Comparison of ENCODE assay signal across 20 mouse cellular contexts in the genomic region with DNA sequence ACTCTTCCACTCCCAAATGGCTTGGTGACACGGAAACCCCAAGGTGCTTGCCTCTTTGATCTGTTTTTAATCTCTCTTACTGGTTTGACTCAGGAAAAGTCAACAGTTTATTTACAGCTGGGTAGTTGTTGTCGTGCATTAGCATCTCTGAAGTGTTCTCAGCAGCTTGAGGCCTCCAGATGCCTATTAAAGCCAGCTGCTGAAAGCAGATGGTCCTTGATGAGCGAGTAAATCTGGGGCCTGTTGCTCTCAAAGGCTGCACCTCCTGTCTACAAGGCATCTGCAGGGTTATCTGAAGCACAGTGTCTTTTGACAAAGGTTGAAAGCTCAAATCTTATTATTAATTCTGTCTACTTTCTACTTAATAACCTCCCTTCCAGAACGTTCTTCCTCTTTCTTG.
"Had no signal": no experiment of that assay in that cellular context is flagged by ENCODE, and none has a peak within 500 bp of the region (broad histone marks: within the 10 kb centered on the region; RNA-seq: fewer than 3 reads in every experiment).

No protein-coding gene starts in this region.

- H3K9ac ChIP-seq: limb, embryonic 13.5 days; liver, embryonic 12.5 days; liver, embryonic 15.5 days; lung, embryonic 15.5 days; midbrain, embryonic 12.5 days had no signal

- H3K4me3 ChIP-seq: left cerebral cortex, adult 2 months; limb, embryonic 10.5 days; limb, embryonic 13.5 days; liver, embryonic 12.5 days; liver, embryonic 15.5 days; lung, embryonic 15.5 days; midbrain, embryonic 12.5 days had no signal

- H3K9me3 ChIP-seq: limb, embryonic 10.5 days; limb, embryonic 13.5 days; liver, embryonic 12.5 days; liver, embryonic 15.5 days; lung, embryonic 15.5 days; midbrain, embryonic 12.5 days had no signal

- H3K27me3 ChIP-seq: limb, embryonic 13.5 days; liver, embryonic 12.5 days; liver, embryonic 15.5 days; lung, embryonic 15.5 days; midbrain, embryonic 12.5 days had no signal

- H3K27ac ChIP-seq: left cerebral cortex, adult 2 months; limb, embryonic 10.5 days; limb, embryonic 13.5 days; liver, embryonic 12.5 days; liver, embryonic 15.5 days; lung, embryonic 15.5 days; macrophage; midbrain, embryonic 12.5 days; stomach, postnatal 0 days had no signal

- H3K4me2 ChIP-seq: limb, embryonic 13.5 days; liver, embryonic 12.5 days; liver, embryonic 15.5 days; lung, embryonic 15.5 days; midbrain, embryonic 12.5 days had no signal

- ATAC-seq: intestine, embryonic 16.5 days; liver, embryonic 12.5 days; midbrain, embryonic 16.5 days had no signal

- H3K4me1 ChIP-seq: limb, embryonic 13.5 days; liver, embryonic 12.5 days; lung, embryonic 15.5 days; midbrain, embryonic 12.5 days had no signal

- DNase-seq: kidney, adult 18-20 months; kidney, adult 9 months; kidney, postnatal 14 days; kidney, postnatal 4 days; liver; lung, adult 18-20 months; lung, postnatal 10 days; thymus, adult 2 months; thymus, postnatal 25 days had no signal
